Mouse (Mus musculus) heart, embryonic 13.5 days (tissue): ENCODE data around the gene Pkn2. TPM values are rescaled to one million over a fixed set of nuclear protein-coding genes. Genes with fewer than 3 reads are reported as not detected.

Source experiments
- ATAC-seq: fragments of 200-750 bp; cut with Nextera tagmentation; 2 replicates; pipeline ENCODE4 v1.8.0; 2017; ENCODE audit warnings: moderate TSS enrichment; ENCODE audit not compliant: insufficient number of reproducible peaks, low FRiP score, low TSS enrichment; ENCODE audit errors: extremely low read depth
- H3K27ac ChIP-seq: fragments of 300-500 bp; sonication (generic); replicated peaks from 2 replicates; pipeline ENCODE4 v1.5.1; 2015; ENCODE audit warnings: moderate library complexity, mild to moderate bottlenecking, inconsistent platforms
- H3K27me3 ChIP-seq: fragments of 300-500 bp; sonication (generic); replicated peaks from 2 replicates; pipeline ENCODE4 v1.6.1; 2015; ENCODE audit warnings: mild to moderate bottlenecking, inconsistent platforms
- H3K36me3 ChIP-seq: fragments of 300-500 bp; sonication (generic); 2 replicates; pipeline ENCODE4 v1.6.1; 2015; ENCODE audit warnings: mild to moderate bottlenecking, inconsistent platforms
- H3K4me1 ChIP-seq: fragments of 300-500 bp; sonication (generic); 2 replicates; pipeline ENCODE4 v1.6.1; 2015; ENCODE audit warnings: inconsistent platforms
- H3K4me2 ChIP-seq: fragments of 300-500 bp; sonication (generic); 2 replicates; pipeline ENCODE4 v1.6.1; 2015; ENCODE audit warnings: inconsistent platforms, mild to moderate bottlenecking, moderate library complexity
- H3K4me3 ChIP-seq: fragments of 300-500 bp; sonication (generic); 2 replicates; pipeline ENCODE4 v1.5.1; 2015; ENCODE audit warnings: moderate library complexity, mild to moderate bottlenecking, inconsistent platforms
- H3K9ac ChIP-seq: fragments of 300-500 bp; sonication (generic); 2 replicates; pipeline ENCODE4 v1.6.1; 2015; ENCODE audit warnings: inconsistent platforms, mild to moderate bottlenecking, moderate library complexity
- H3K9me3 ChIP-seq: fragments of 300-500 bp; sonication (generic); 2 replicates; pipeline ENCODE4 v1.6.1; 2016; ENCODE audit warnings: inconsistent platforms
- WGBS: fragments of 180-500 bp; shearing (Covaris S2); methylation state at CpG from one replicate; pipeline ENCODE4 v1.1.7; 2015; ENCODE audit warnings: mixed read lengths; 5-methylcytosine and 5-hydroxymethylcytosine counted together
- polyA plus RNA-seq: library from polyadenylated mRNA; unstranded; fragments of >200 nt; fragmentation: Nextera tagmentation; extraction: Ambion mirVana; gene quantifications from 2 replicates; pipeline ENCODE4 v1.2.1, GENCODE M21; 2015

Gene Pkn2
- polyA plus RNA-seq, 1 experiment from 2014 or later: 33.0 TPM

DNA sequence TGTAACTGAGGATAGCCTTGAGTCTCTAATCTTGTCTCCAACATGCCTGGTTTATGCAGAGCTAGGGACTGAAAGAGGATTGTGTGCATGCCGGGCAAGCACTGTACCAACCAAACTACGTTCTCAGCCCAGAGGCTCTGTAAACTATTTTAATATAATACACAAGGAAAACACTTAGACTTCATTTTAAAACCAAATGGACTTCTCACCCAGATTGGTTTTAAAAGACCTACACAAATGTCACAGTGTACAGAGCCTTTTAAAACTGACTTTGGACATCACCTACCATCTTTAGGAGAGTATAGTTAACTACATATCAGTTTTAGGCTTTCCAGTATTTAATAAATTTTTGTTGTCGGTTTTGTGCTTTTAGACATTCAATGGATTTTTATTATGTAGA lies 48.9 kb downstream of the Pkn2 start:
- no peak overlapping the region for H3K9ac ChIP-seq
- no peak overlapping the region for H3K4me2 ChIP-seq
- no peak for ATAC-seq
- H3K36me3 ChIP-seq: peaks cover 32% of the 10 kb centered on the region
- no peaks in the 10 kb centered on the region for H3K27me3 ChIP-seq
- H3K27ac ChIP-seq: no peak overlapping the region
- H3K9me3 ChIP-seq: no peaks in the 10 kb centered on the region
- WGBS: 90% methylated on average over 3 of the region's 3 CpGs
- no peak overlapping the region for H3K4me3 ChIP-seq
- no peaks in the 10 kb centered on the region for H3K4me1 ChIP-seq

GRCm38 (mm10) chr3:142826449-142827146 lies 55.2 kb downstream of the Pkn2 start:
- 89% methylated on average over 4 of the region's 4 CpGs for WGBS
- no peak for ATAC-seq
- H3K36me3 ChIP-seq: peaks cover 68% of the 10 kb centered on the region

GRCm38 (mm10) chr3:142823606-142824005 lies 58.2 kb downstream of the Pkn2 start:
- Histone ChIP-seq H3K4me3 (no peak overlapping the region), H3K27ac (no peak overlapping the region), H3K4me2 (no peak overlapping the region), H3K9me3 (no peaks in the 10 kb centered on the region), H3K36me3 (peaks cover 68% of the 10 kb centered on the region), H3K4me1 (no peaks in the 10 kb centered on the region), H3K9ac (no peak overlapping the region), H3K27me3 (no peaks in the 10 kb centered on the region)
- 87% methylated on average over 1 of the region's 1 CpGs for WGBS
- ATAC-seq: no peak

More at GRCm38 (mm10) chr3:142826449-142827146, 55.2 kb downstream of the Pkn2 start:
- Histone ChIP-seq H3K9ac (no peak overlapping the region), H3K9me3 (no peaks in the 10 kb centered on the region), H3K4me1 (no peaks in the 10 kb centered on the region), H3K4me2 (no peak overlapping the region), H3K27me3 (no peaks in the 10 kb centered on the region), H3K27ac (no peak overlapping the region), H3K4me3 (no peak overlapping the region)

GRCm38 (mm10) chr3:142817506-142817905 lies 64.3 kb downstream of the Pkn2 start:
- Histone ChIP-seq H3K9ac (no peak overlapping the region), H3K4me1 (no peaks in the 10 kb centered on the region), H3K27me3 (no peaks in the 10 kb centered on the region), H3K27ac (no peak overlapping the region), H3K9me3 (no peaks in the 10 kb centered on the region), H3K4me2 (no peak overlapping the region), H3K4me3 (no peak overlapping the region), H3K36me3 (peaks cover 58% of the 10 kb centered on the region)
- ATAC-seq: no peak
- 93% methylated on average over 3 of the region's 3 CpGs for WGBS

- Histone ChIP-seq H3K9me3 (no peaks in the 10 kb centered on the region), H3K4me1 (peaks cover 4% of the 10 kb centered on the region), H3K27ac (0 out of 2 replicates have a peak overlapping the region, but pooled peaks have one; percentile 16), H3K4me2 (no peak overlapping the region), H3K27me3 (no peaks in the 10 kb centered on the region), H3K36me3 (peaks cover 61% of the 10 kb centered on the region), H3K9ac (no peak overlapping the region), H3K4me3 (no peak overlapping the region)
- WGBS: 65% methylated on average over 3 of the region's 3 CpGs
- no peak for ATAC-seq
These were observed 70.2 kb downstream of the Pkn2 start for GRCm38 (mm10) chr3:142811582-142811981.

DNA sequence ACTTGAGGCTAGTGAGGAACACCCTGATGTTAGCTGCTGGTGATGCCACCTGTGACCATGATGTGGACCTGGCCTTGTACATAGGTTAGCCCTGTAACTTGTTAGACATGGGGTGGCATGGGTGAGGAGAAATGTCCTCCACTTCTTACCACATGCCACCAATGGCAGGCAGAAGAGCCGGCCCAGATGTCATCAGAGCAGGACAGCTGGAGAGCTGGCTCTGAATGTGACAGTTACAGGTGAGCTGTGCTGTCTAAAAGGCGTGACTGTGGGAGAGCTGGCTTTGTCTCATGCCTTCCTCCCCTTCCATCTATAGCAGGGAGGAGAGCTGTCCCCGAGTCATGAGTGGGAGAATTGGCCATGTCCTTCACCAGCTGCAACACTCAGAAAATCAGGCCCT lies 86.2 kb downstream of the Pkn2 start:
- no peaks in the 10 kb centered on the region for H3K27me3 ChIP-seq
- H3K27ac ChIP-seq: no peak overlapping the region
- 94% methylated on average over 3 of the region's 3 CpGs for WGBS
- no peak overlapping the region for H3K9ac ChIP-seq
- H3K36me3 ChIP-seq: peaks cover 82% of the 10 kb centered on the region
- H3K9me3 ChIP-seq: no peaks in the 10 kb centered on the region
- H3K4me3 ChIP-seq: no peak overlapping the region
- no peaks in the 10 kb centered on the region for H3K4me1 ChIP-seq
- no peak overlapping the region for H3K4me2 ChIP-seq
- ATAC-seq: no peak

DNA sequence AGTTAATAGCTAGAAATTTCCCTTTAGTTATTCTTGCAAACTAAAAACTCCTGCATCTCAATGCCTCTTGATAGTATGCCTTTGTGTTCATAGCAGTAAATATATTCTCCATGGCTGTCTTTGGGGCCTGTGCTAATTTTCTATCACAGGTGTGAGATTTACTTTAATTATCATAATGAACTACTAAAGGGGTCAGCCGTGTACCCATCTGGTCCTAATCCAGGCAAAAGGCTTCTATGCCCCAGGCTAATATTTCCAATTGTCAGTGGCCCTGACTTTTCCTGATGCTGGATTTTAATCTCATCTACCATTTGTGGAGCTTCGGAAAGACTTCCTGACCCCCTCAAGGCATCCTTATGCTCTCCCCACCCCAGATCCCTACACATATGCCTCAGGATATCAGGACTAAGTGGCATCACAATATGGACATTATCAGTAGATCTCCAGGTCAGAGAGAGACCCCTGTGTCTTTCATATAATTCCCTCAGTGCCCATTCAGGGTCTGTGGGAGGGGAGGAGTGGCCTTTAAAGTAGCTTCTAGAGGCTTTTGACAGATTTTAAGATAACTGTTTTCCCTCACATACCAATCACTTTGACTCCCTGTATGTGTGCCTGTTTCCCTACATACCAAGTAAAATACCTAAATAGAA lies 95.3 kb downstream of the Pkn2 start:
- Histone ChIP-seq H3K4me3 (no peak overlapping the region), H3K4me1 (no peaks in the 10 kb centered on the region), H3K36me3 (peaks cover 87% of the 10 kb centered on the region), H3K9me3 (no peaks in the 10 kb centered on the region), H3K4me2 (no peak overlapping the region), H3K27me3 (no peaks in the 10 kb centered on the region), H3K27ac (no peak overlapping the region), H3K9ac (no peak overlapping the region)
- WGBS: 72% methylated on average over 2 of the region's 2 CpGs
- no peak for ATAC-seq

- Histone ChIP-seq H3K4me2 (no peak overlapping the region), H3K4me3 (no peak overlapping the region), H3K4me1 (peaks cover 11% of the 10 kb centered on the region), H3K9me3 (no peaks in the 10 kb centered on the region), H3K27me3 (no peaks in the 10 kb centered on the region), H3K36me3 (peaks cover 85% of the 10 kb centered on the region), H3K27ac (no peak overlapping the region), H3K9ac (no peak overlapping the region)
- 55% methylated on average over 3 of the region's 3 CpGs for WGBS
- ATAC-seq: no peak
These were observed 104.6 kb downstream of the Pkn2 start for GRCm38 (mm10) chr3:142777227-142777626.

DNA sequence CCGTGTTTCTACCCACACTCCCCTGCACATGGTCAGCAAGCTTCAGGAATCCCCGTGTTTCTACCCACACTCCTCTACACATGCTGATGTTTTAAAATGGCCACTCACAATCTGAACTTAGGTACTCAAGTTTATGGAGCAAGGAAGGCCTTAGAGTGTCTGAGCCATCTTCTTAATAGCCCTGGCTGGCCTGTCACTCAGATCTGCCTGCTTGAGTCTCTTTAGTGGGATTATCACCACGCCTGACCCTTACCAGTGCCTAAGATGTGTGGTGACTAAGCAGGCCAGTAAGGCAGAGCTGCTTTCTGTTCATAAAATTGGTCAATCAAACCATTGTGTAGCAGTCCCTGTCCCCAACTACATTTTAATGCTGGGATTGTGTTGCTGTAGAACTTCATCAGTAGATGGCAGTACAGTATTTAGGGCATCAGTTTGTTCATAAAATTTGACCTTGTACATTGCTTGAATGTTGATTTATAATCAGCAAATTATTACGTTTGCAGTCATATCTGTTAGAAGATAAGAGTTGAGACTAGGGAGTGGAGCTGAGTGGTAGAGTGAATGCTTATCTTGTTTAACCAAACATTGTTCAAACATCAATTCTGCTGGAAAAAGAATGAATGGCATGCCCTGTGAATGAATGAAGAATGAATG lies 108.1 kb downstream of the Pkn2 start:
- Histone ChIP-seq H3K4me1 (peaks cover 35% of the 10 kb centered on the region), H3K36me3 (peaks cover 61% of the 10 kb centered on the region), H3K27ac (no peak overlapping the region), H3K9ac (no peak overlapping the region), H3K4me3 (no peak overlapping the region), H3K4me2 (no peak overlapping the region), H3K9me3 (no peaks in the 10 kb centered on the region), H3K27me3 (no peaks in the 10 kb centered on the region)
- WGBS: 46% methylated on average over 4 of the region's 4 CpGs
- no peak for ATAC-seq

GRCm38 (mm10) chr3:142770518-142770917 lies 111.3 kb downstream of the Pkn2 start:
- H3K27ac ChIP-seq: no peak overlapping the region
- H3K4me2 ChIP-seq: no peak overlapping the region
- H3K4me3 ChIP-seq: no peak overlapping the region
- H3K4me1 ChIP-seq: peaks cover 53% of the 10 kb centered on the region
- 39% methylated on average over 1 of the region's 1 CpGs for WGBS
- H3K27me3 ChIP-seq: no peaks in the 10 kb centered on the region
- peak overlapping the region; percentile 17; the same call in 1 of the 2 replicates for H3K9ac ChIP-seq
- H3K9me3 ChIP-seq: no peaks in the 10 kb centered on the region
- H3K36me3 ChIP-seq: peaks cover 37% of the 10 kb centered on the region
- no peak for ATAC-seq

DNA sequence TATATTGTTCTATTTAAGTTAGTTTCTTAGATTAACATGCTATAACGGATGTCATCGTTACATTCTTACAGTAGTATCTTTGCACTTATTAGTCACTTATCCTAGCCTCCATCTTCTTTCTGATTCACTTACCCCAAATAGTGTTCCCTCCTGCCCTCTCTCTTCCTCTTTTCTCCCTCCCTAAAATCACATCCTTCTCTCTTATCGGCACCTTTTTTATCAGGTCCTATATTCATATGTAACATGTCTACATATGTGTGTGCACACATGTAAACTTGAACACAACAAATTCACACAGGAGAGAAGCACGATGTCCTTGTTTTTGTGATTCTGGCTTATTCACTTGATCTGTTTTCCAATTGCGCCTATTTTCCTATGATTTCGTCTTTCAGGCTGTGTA lies 113.3 kb downstream of the Pkn2 start:
- no peak overlapping the region for H3K9ac ChIP-seq
- no peak overlapping the region for H3K4me3 ChIP-seq
- H3K9me3 ChIP-seq: no peaks in the 10 kb centered on the region
- no peak overlapping the region for H3K4me2 ChIP-seq
- H3K4me1 ChIP-seq: peaks cover 52% of the 10 kb centered on the region
- 88% methylated on average over 6 of the region's 6 CpGs for WGBS
- H3K27me3 ChIP-seq: no peaks in the 10 kb centered on the region
- peaks cover 22% of the 10 kb centered on the region for H3K36me3 ChIP-seq
- no peak overlapping the region for H3K27ac ChIP-seq
- no peak for ATAC-seq
